Mouse (Mus musculus) lung, postnatal 25 days (tissue): ENCODE results near the gene Srrd.

Source experiments
- DNase-seq: peaks from one replicate; pipeline ENCODE4 v3.0.0; 2022; ENCODE audit warnings: low spot score

Srrd gene

DNA sequence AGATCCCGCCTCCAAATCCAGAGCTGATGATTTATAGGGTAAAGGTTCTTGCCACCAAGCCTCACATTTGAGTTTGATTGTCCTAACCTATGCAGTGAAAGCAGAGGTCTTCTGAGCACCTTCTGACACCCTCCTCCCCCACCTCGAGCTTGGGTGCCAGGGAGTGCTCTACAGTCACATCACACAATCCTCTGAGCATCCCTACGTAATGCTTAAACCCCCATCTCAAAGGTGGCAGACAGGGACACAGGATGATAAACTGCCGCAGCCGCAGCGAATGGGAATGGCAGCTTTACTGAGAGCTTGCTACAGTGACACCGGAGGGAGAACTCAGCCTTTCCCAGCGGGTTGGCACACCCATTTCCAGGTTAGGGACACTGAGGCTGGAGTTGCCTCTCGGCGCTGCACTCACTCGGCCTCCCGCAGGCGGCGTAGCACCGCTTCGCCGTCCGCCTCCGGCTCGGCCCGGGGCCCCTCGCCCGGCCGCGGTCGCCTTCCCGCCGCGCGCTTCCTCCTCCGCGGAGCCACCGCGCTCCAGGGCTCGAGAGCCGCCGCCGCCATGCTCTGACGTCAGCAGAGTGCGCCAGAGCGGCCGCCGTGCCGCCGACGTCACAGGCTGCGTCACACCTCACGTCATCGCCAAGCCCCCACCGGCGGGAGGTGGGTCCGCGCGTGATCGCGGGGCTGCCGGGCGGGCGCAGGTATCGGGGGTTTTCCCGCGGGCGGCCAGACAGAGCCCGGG is at the start of gene Srrd, which contains the start of gene Hps4:
TSS of gene Srrd (minus strand) at position 578 of the 742 bp plus-strand sequence.
TSS of gene Hps4 (plus strand) at position 621 of the 742 bp plus-strand sequence.
- DNase-seq = peak; percentile 80

DNA sequence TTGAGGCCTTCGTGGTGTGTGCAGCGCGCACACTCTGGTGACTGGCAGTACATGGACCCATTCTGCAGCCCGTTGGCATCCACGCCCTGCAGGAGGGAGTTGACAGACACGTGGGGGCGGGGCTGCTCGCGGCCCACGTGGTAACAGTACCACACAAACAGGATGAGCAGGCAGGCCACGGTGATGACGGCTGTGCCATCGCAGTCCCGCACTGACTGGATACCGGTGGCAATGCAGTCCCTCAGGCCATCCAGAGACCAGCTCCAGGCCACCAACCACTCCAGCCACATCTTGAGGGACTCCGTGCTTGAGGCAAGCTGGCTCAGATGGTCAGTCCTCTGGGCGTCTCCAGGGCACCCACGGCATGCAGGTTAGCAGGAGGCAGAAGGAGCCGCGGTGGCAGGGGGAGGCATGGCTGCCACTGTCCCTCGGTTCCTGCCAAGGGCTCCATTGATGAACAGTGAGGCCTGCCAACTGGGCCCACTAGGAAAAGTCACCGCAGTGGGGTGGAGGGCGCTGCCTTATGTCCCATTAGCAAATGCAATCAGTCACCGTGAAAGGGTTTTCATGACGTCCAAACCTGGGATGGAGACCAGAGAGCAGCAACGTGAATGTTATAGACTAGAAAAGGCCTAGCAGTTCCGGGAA is 49.0 kb upstream of the Srrd start:
- no peak for DNase-seq

DNA sequence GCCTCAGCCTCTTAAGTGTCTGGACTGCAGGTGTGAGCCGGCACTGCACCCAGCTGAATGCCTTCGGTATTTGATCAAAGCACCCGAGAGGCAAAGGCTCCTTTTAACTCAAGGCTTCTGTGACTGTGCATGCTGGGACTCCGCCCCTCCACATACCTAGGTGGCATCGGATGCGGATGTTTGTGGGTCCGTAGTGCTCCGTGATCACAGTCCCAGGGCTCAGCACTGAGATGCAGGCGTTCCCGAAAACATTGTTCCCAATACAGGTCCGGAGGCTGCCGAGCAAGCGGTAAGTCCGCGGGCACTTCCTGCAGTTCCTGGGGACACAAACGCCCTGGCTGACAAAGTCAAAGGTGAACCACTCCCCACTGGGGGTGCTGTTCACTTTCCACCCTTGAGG is 48.2 kb upstream of the Srrd start:
- no peak for DNase-seq

DNA sequence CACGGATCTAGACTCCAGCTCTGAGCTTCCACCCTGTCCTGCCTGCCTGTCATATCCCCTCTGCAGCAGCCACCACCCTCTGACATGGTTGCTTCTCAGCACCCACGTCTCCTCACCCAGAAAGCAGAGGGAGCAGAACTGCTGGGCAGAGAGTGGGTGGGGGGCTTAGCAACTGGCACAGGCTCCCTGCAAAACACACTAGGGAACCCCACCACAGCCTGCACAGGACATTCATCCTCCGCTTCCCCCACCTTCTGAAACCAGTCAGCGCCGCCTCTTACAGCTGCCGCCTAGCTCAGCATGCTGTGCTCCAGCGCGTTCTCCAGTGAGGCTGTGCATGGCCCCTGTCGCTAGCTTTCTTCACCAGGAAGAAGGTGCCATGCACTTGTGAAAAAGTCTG is 46.5 kb upstream of the Srrd start:
- DNase-seq = no peak

DNA sequence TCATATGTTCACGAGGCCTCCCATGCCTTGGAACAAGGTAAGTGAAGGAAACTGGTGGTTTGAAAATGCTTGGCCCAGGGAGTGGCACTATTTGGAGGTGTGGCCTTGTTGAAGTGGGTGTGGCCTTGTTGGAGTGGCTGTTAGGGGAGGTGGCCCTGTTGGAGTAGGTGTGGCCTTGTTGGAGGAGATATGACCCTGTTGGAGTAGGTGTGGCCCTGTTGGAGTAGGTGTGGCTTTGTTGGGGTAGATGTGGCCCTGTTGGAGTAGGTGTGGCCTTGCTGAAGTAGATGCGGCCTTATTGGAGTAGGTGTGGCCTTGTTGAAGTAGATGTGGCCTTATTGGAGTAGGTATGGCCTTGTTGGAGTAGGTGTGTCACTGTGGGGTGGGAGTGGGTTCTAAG is 43.1 kb upstream of the Srrd start:
- no peak for DNase-seq

DNA sequence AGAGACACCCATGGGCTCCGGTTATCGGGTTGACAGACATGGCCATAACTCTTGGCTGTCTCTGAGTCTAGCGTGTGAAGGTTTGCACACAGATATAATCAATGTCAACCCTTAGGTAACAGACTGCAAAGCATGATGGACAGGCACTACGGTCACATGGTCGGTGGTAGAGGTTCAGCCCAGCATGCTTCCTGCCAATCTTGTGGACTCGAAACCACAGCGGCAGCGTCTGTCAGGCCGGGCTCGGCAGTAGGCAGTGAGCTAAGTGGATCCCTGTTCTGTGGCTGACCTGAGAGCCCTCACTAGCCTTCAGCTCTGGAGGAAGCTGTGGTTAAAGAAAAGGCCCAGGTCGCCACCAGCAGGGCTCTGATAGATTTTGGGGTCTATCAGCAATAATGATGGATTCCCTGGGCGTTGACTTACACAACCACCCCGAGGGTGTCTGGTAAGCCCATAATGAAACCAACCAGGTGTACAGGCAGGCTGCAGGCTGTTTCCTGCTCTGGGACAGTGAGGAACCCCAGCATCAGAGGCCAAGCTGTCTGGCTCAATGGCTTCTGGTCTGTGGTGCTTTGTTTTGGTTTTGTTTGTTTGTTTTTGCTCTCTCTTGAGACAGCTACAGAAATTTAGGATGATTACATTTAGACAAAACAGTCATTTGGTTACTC is 42.1 kb upstream of the Srrd start:
- no peak for DNase-seq

DNA sequence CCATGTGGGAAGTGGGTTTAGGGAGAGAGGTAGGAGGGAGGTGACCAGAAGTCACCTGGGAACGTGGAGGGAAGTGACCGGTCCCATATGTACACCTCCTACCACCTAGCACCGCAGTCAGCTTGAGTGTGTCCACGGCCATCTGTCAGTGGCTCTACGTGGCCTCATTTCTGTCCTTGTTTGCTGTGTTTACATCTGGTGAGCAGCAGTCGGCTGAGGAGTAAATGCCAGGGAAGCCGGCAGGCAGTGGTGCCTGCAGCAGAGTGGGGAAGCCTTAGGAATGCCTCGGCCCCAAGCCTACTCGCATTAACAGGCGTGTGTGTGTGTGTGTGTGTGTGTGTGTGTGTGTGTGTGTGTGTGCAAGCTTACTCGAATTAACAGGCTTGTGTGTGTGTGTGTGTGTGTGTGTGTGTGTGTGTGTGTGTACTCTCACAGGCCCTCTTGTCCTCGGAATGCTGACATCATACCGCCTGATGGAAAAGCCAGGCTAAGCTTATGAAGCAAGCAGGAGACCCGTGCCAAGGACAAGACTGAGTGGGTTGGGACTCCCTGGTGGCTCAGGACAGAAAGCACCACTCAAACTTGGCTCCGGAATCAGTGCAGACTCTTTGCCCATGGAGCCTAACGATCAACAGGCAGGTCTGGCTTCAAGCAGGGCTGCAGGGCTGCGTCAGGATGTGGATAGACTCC is 39.9 kb upstream of the Srrd start:
- peak; percentile 34 for DNase-seq

DNA sequence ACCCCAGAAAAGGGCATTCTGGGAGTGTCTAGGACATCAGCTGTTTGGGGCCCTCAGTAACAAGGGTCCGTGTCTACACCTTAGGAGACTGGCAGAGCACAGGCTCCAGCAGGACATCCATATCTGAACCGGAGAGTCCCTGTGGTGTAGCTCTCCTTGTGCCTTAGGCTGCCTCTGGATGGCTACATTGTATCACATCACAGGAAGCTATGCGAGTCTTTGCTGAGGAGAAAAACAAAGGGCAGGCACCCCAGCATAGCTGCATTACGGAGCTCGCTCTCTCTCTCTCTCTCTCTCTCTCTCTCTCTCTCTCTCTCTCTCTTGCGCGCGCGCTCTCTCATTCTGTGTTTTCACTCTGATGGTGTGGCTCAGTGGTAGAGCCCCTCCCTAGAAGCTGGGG is 39.2 kb upstream of the Srrd start:
- DNase-seq = no peak

DNA sequence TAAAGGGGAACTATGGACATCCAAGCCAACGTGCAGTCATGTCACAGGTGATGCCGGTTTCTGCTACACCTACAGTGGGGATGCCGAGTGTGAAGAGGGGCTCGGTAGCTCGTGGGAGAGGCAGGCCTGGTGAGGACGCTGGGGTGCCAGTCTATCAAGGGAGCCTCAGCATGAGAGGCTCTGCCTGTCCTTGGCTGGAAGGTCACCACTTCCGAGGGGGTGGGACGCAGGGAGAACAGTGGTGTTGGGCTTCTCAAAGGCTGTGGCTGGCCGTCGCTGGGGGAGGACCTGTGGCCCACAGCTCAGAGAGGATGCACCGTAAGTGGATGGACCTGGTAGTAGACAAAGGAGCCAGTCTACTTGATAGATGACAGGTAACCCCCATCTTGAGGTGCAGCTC is 38.3 kb upstream of the Srrd start:
- DNase-seq = no peak

DNA sequence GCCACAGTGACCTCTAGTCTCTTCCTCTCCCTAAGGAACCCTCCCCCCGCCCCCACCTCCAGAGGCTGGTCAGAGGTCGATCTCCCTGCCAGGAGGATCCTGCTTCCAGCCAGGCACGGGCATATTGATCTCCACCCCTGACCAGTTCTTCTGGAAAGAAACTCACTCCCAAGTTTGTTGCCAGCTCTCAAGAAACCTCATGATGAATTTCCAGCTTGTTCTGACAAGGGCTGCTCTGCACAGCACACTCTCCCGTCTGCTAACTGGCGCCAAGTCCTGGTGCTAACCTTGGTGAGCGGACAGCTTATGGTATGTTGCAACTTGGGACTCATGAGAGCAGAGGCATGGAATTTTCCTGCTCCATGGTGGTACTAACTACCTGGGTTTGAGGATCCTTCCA is 35.9 kb upstream of the Srrd start:
- no peak for DNase-seq

DNA sequence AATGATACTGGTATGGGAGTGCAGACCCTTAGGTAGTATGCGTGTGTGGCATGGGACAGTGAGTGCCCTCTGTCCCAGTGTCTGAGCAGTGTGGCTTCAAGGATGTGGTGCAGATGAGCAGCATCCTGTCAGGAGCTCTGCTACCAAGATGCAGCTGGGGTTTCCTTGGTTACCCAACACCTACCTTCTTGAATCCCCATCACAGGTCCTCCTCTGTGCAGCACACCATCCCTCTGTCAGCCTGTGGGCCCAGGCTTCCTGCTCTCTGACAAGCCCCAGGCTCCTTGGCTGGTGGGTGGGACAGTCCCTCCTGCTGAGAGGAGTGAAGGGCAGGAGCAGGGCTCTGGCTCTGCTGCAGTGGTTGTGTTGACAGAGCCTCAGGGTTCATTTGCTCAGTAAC is 34.5 kb upstream of the Srrd start:
- no peak for DNase-seq

DNA sequence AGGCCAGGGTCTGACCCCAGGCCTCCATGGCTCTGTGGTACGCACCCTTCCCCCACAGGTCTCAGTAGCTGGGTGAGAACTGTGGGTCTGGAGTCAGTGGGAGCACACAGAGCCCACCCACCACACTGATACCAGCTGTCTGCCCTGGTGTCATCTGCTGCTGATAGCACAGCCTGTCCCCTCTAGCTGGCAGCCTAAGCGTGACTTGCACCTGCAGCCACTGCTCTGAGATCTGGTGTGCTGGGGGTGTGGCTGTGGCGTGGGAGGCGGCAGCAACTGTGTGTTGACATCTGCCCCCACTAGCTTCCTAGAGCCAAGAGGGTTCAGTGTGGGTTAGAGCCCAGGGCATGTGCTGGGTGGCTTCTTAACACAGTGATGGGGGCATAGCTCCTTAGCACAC is 33.3 kb upstream of the Srrd start:
- DNase-seq = no peak

DNA sequence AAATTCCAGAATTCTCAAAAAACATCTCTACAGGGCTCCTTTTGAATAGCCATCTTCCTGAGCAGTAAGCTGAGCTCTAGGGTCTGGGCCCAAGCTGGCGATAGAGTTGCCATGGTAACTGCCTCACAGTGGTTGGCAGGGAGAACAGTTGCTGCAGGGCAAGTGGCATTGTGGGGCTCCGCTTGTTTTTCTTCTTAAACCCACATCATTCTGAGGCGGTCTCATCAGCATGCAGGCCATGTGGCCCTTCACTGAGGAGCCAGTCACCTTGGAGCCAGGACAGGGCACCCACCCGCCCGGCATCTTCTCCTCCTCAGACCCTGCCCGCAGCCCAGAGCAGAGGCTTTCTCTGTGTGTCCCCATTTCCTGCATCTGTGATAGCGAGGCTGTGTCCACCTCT is 29.1 kb upstream of the Srrd start:
- no peak for DNase-seq

DNA sequence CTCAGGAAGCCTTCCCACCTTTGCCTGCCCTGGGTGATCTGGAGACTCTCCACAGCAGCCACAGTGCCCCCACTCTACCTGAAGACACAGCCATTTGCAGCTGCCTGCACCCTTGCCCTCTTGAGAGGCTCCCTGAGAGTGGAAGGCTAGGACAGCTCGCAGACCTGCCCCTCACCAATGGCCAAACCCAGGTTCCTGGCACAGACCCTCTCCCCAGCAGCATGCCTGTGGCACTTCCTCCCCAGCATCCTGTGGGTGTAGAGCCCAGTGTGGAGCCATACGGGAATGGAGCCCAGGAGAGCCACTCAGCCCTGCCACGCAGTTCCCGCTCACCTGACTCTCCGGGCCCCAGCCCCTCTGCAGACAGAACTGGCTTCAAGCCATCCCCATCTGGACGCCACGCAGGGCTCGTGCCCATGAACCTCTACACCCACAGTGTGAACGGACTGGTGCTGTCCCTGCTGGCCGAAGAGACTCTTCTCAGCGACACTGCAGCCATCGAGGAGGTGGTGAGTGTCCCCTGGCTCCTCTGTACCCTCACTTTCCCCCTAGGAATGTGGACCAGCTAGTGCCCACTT is 27.5 kb upstream of the Srrd start:
- DNase-seq = no peak

DNA sequence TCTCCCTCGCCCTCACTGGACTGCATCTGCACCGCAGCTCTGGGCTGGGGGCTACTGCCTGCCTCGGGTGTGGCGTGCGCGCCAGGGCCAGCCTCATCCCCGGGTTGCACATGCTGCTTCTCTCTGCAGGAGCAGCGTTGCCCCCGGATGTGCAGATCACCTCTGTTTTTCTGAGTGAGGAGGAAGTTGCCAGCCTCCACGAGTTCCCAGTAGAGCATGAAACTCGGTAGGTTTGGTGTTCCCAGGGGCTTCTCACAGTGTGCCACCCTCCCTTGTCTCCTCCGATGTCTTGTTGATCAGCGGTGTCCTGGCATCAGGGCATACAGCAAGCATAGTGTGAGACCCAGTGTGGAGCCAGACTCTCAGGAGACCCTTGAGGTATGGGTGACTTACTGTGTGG is 26.5 kb upstream of the Srrd start:
- DNase-seq = no peak

DNA sequence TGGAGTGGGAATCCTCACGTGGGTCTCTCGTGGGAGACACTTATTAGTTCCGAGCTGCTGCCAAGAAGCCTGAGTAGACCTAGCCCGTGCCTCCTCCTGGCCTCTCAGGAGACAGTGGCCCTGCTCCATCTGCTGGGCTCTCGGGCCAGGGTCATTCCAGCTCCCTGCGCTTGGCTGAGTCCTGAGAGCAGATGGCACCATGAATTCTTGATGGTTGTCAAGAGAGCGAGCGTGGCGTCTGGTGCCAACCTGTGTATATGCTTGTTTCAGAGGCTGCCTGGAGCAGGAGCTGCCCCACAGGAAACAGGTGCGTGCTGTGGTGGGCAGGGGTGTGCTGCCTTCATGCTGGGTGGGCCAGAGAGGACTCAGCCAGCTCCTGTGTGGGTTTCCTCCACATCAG is 25.8 kb upstream of the Srrd start:
- no peak for DNase-seq

DNA sequence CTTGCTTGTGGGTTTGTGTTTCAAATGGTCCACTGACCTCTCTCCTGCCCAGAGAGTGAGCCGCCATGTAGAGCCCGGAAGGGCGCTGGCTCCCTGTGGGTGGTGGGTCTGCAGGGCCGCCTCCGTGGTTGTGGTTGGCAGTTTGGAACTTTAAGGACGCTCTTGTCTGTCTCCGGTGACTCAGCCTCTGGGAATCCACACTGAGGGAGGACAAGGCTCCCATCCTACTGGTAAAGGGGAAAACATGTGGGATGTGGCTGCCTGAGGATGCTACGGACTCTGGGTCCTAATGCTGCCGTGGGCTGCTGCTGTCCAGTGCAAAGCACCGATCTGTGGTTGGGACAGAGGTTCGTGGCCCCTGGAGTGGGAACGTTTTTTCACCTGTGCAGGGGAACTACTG is 25.1 kb upstream of the Srrd start:
- DNase-seq = no peak

DNA sequence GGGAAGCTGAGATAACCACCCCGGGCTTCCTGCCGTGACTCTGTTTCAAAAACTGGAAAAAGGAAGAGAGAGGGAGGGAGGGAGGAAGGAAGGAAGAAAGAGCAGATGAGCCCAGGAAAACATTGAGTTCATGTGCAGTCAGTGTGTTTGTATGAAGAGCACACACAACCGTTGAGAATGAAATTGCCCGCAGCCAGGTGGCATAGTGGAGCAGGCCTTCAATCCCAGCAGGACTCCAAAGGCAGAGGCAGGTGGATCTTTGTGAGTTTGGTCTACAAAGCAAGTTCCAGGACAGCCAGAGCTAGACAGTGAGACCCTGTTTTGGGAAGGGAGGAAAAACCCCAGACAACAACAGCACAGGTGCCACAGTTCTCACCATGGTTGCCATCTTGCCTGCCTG is 24.5 kb upstream of the Srrd start:
- DNase-seq = no peak

DNA sequence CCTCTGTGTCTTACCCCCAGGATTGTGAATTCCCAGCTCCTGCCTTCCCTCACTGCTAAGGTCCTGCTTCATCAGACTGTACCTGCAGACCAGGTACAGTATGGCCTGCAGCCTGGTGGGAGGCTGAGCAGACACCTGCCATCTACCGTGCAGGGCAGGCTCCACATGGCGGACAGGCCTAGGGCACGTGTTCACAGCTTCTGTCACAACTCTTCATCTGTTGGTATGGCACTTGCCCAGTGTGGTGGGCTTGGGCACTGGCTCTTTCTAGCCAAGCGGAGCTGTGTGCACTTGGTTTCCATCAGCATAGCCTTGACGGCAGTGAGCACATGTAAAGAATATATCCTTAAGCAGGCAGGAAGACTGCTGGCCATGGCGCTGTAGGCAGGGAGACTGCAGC is 24.0 kb upstream of the Srrd start:
- no peak for DNase-seq

DNA sequence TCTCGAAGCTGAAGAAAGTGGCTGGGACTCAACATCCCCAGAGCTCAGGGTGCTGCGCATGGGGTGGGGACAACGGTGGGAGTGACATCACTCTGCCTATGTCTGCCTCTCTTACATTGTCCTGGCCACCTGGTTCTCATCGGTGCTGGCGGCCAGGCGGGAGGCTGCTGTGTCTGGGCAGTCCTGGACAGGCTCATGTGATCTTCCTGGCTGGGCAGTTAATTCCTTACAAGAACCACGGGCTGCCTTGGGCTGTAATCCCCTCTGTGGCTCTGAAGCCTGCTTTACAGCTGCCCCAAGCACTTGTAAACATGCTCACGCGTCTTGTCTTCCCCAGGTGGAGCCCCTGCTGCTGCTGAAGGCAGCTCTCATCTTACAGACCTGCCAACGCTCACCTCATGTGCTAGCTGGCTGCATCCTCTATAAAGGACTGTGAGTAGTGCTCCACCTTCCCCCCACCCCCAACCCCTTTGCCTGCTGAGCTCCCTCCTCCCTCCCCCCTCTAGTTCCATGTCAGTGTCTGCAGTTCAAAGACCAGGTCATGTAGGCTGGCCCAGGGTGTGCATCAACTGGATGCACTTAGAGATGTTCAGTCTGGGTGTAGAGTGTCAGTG is 21.5 kb upstream of the Srrd start:
- DNase-seq = no peak

DNA sequence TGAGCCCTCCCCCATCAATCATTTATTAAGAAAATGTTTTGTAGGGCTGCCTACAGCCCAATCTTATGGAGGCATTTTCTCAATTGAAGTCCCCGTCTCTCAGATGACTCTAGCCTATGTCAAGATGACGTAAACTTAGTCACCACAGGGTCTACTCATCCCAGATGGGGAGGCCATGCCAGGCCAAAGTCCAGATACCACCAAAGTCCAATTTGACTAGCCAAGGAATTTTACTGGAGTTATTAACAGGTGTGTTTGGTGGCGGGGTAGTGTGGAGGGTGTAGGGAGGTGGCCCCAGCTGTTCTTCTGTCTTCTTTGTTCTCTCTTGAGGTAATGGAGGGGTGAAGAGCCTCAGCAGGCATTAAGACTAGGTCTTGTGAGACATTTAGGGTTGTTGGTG is 17.2 kb upstream of the Srrd start:
- DNase-seq = no peak

DNA sequence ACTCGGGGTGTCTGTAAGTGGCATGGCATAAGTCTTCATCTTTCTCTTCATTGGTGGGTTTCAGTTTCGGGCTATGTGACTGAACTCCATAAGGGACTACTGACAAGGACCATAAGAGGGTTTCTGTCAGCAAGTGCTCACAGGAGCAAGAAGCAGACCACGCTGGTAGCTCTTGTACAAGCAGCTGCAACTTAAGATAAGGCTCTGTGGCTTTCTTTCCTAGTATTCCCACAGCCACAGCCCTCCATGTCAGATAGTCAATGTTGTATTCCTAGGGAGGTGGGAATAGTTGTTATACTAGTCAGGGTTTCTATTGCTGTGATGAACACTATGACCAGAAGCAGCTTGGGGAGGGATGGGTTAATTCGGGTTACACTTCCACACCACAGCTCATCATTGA is 16.7 kb upstream of the Srrd start:
- no peak for DNase-seq
